Mouse (Mus musculus): ENCODE measurements around the gene Smbd1.

DNA sequence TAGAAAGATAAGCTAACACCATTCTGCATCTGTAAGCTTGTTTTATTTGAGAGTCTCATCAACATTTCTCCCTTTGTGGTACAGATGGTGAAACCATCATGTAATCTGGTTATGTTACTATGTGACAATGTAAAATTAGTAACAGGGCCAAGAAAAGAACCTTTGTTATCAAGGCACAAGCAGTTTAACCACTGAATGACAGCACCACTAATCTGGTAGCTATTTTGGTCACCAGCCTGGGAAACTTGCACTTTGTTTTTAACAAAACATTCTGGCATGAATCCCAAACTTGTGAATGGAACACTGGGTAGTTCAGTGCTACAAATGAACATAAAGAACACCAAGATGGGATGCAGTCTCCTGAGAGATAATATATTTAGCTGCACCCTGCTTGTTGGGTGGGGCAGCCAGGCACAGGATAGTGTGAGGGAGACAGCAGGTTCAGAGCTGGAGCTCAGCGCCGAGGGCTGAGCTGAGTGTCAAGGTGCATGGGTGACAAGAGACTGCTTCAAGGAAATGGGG, 43.8 kb upstream of the Smbd1 start:
- TF ChIP-seq POLR2A (IDR thresholded peaks at IDR 0.05; ENCODE audit: low read depth, low read length) (no peak), CTCF (IDR thresholded peaks at IDR 0.05; ENCODE audit: extremely low read depth, insufficient read length, insufficient replicate concordance, low read depth, low read length) (no peak)

Measured in small intestine, adult 2 months (tissue).